Mouse (Mus musculus) monocyte, adult 5-6 weeks (primary cell): ENCODE results near the gene Olfr370. TPM values are rescaled to one million over a fixed set of nuclear protein-coding genes. Genes with fewer than 3 reads are reported as not detected.

Experiments used
- ATAC-seq: fragments of 153-309, 156-312 bp; replicated peaks from 2 replicates; pipeline ENCODE4 v1.8.0; 2017; ENCODE audit warnings: mild to moderate bottlenecking; ENCODE audit not compliant: low TSS enrichment, insufficient number of reproducible peaks, severe bottlenecking, poor library complexity, low FRiP score
- total RNA-seq: library from RNA; stranded (forward); fragments of 200-1000, 200-491, 200-594 nt; gene quantifications from 3 replicates; pipeline ENCODE4 v1.2.3, GENCODE M21; 2017

Olfr370 gene
- total RNA-seq, 1 experiment from 2014 or later, result not detected

DNA sequence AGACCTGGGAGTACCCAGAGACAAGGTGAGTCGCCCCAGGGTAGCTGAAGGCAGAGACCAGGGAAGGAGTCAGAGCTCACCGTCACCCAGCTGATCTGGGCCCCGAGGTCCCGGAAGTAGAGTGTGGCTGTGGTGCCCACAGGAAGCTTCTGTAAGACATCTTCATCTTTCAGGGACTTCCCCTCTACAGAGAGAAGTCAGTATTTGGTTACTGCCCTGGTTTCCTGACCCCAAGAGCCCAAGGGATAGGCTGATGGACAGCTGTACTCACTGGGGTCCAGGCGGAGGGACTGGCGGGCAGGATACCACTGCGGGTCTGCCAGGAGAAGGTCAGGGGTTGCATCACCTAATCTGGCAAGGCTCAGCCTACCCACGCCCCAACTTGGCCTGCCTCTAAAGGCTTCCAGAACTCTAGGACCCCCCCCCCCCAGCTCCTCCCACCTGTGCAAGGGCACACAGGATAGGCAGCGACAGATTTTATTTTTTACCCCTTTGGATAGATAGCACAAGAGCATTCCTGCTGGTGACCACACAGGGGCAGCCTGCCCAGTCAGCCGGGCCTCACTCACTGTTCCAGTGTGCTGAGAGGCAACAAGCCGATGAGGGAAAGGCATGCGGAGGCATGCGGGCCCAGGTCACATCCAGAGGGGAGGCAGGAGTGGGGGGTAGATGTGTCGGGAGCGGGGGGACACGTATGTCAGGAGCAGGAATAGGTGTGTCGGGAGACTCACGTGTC, 37.7 kb downstream of the Olfr370 start:
- peak; percentile 79 for ATAC-seq

DNA sequence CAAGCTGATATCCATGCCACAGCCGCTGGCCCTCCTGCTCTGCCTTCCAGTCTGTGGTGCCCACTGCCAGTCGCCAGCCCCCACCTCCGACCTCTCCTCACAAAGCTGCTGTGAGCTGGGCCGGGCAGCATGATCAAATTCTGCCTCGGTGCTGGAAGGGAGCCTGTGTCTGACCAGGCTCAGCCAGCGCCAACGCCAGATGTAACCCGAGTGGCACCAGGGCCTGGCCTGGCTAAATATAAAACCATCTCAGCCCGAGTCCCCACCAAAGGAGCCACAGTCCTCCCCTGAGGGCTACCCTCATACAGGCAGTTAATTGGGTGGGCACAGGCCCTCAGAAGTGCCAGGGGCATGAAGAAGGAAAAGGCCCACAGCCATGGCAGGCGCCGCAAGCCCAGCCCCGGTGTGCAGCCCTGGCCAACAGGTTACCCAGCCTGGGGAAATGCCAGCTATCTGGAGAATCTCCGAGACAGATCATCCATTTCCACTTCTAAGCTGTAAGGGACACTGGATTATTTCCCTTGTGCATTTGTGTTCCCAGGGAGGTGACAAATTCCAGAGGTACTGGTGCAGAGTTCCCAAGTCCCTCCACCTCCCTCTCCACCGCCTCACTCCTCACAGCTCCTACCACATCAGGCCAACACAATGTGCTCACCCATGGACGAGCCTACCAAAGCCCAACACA, 39.2 kb downstream of the Olfr370 start:
- ATAC-seq, result no peak

DNA sequence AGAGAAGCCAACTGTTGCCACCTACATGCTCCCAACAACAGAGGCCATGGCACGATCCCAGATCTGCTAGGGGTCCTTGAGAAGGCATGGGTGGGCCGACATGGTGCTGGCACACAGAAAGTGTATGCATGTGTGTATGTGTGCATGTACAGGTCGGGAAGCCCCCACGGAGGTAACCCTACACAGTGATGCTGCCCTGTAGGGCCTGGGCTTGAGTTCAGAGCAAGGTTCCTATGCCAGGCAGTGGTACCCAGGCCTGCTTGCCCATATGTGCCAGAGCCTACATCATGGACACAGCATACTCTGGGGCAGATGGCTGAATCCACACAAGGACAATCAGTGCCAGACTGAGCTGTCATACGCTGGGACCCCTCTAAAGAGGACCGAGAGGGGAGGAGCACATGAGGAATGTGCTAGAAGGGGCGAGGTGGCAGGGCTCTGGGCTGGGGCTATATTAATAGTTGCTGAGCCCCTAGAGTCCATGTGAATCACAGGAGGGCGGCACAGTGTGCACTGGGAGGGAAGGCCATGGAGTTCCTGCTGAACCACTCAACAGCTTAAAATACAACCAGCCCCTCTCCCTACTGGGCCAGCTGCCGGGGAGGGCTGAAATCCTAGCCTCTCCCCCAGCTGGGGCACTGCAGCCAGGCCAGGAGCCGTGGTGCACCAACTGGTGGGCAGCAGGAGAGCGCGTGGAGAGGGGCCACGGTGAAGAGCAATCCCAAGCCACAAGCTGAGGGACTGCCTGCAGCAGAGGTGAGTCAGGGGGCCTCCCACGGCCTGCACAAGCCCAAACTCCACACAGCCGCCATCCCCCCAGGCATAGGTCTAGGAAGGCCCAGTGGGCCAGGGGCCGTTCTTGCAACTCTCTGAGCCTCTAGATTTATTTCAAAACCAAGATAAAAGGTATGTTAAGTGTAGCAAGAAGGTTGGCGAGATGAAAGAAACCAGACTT, 40.3 kb downstream of the Olfr370 start:
- ATAC-seq, result no peak

DNA sequence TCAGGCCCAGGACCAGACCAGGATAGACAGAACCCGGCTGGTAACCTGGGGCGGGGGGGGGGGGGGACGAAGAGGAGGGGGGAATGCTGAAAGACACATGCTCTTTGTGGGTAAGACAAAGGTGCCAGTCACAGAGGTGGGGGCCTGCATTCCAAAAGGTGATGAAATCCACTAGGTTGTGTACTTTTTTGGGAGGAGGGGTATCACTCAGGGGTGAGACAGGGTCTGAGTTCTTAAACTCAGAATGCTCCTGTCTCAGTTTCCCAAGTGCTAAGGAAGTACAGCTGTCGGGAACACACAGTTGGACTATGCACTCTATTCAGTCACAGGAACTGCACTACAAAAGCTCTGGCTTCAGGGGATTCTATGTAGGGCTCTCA, 40.9 kb downstream of the Olfr370 start:
- ATAC-seq, result no peak

DNA sequence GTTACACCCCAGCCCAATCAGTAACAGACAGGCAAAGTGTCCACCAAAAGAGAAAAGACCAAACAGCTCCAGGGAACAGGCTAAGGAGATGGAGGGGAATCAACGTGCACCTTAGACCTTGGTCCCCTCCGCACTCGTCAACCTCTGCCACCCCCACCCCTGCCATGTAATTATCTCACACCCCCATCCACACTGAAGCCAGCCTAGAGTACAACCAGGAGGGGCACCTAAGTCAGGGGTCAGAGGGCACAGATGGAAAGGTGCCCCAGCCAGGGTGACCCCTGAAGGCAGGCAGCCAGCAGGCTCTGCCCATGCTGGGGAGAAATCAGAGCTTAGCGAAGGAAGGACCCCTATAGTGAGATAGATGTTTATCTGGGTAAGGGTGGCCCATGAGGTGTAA, 41.3 kb downstream of the Olfr370 start:
- no peak for ATAC-seq

DNA sequence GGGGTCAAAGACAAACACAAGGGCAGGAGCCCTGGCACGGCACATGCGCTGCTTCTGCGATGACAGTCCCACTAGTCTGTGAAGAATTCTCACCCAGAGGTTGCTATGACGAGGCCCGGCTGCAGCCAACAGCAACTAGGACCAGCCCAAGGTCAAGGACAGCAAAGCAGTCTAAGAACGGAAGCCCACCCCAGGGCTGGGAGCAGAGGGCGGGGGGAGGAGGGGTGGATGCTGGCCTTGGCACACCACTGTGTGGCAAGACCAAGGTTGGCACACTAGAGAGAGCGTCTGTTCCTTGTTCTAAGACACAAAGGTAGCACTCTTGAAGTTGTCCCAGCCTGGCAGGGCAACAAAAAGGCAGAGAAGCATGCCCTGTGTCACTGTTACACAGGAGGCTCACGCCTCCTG, 41.8 kb downstream of the Olfr370 start:
- no peak for ATAC-seq

DNA sequence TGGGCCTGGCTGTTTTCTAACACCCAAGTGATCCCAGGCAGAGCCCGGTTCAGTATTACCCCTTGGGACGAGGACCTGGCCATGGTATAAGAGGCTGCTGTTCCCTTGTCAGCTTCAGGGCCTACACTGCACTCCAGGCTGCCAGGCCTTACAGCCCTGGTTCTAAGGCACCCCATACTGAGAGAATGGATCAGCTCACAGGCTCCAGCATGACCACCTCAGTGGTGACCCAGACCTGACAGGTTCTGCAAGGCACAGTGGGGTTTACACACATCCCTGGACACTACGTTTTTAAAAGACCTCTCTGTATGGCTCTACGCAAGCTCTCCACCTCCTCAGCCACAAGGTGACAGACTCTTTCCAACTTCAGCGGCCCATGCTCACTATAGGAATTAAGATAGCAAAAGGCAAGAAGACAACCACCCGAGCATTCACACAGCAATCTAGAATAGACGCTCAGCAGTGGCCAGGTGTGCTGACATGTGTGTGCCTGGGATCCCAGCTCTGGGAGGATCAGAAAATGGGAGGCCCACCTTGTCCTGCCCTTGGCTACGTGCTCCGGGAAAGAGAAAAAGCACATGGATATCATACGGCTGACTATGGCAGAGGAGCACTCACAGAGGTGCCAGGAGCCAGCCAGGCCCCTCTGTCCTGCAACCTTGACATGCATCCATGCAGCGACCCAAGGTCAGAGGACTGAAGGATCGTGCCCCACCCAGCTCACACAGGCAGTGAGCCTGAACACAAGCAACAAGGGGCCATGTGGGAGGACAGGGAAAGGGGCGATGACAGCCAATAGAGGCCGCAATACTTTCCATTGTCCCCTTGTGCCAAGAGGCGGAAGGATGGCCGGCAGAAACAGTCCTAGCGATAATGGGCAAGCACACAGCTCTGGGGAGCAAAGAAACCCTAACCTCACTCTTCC, 42.8 kb downstream of the Olfr370 start:
- ATAC-seq, result no peak

DNA sequence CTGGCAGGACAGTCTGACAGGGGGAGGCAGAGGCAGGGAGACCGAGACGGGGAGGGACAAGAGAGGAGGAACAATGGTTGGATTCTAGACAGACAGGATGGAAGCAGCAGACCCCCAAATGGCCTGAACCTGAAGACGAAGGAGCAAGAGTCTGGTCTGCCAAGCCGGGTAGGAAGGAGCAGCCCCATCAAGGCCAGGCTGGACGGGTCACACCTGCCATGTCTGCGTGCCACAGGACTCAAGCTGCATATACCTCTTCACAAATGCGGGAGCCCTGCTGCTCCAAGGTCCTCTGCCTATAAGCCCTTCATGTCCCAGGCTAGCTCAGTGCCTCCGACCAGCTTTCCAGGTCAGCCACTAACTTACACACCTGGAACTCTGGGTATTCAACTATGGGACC, 44.1 kb downstream of the Olfr370 start:
- ATAC-seq, result no peak

DNA sequence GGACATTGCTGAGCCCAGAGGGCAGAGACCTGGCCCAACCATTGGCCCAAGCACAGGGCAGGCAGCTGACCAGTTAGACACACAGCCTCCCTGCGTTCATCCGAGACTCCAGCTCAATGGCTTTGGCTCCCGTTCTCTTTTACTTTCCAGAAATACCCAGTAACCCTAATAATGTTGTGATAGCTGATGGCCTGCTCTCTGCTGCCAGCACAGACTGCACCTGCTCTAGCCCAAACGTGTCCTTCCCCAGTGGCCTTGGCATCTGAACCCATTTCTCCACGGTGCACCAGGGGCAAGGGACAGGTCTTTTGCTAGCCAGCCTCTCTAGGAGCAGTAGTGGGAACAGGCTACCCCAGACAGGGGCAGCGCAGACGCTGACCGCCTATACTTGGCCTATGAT, 45.2 kb downstream of the Olfr370 start:
- no peak for ATAC-seq

DNA sequence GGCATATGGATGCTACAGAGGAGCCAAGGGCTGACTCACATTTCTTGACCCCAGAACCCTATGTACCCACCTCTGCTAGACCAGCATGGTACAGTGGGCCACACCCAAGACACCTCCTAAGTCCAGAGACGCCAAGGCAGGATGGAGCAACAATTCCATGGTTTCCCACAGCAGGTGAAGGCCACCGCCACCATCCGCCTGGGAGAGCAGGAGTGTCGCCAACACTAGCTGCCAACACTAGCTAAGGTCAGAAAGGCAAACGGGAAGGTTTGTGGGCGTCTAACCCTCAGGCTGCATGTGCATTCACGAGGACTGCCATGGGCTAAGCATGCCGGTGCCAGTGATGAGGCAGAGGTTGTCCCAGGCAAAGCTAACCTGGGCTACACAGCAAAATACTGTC, 46.6 kb downstream of the Olfr370 start:
- no peak for ATAC-seq

DNA sequence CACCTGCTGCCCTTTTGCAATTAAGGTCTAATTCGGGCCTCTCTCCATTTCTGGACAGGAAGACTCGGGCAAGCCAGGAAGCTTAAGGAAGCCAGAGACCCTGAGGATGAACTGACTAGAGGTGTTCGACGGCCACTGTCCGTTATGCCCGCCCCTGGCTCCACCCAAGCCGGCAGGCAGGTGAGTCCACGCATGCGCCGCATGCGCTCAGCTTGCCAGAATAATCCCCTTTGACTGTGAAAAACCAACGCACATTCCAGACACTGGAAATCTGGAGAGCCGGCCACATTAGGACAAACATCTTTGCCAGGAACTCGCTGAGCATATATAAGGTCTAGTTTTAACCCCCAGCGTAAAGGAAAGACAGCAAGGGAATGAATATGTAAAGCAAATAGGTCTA, 47.7 kb downstream of the Olfr370 start:
- ATAC-seq, result no peak

DNA sequence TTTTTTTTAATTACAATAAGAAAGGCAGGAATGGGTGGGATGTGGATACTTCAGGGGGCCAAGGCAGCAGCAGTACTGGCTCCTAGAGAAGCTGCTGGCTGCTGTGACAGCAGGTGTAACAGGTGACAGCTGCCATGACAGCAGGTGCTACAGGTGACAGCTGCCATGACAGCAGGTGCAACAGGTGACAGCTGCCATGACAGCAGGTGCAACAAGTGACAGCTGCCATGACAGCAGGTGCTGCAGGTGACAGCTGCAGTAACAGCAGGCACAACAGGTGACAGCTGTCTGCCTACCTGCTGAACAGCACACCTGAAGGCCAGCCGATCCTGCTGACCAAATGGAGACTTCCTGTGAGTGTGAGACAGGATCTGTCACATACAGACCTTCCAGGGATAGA, 49.2 kb downstream of the Olfr370 start:
- no peak for ATAC-seq

DNA sequence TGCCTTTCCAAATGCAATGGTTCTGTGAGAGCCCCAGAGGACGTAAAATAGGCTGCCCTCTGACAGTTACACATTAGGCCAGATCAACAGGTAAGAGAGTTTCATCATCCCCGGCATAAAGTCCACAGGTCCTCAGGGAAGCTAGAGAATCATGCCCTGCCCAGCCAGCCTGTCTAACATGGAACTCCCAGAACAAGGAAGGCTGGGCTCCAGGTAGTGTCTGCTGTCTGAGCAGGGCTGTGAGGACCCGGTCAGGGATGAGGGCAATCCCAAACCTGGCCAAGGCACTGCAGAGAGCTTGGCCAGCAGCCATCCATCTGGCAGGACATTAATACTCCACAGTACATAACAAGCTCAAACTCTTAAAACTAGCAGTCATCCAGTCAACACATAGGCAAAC, 49.8 kb downstream of the Olfr370 start:
- ATAC-seq, result no peak

DNA sequence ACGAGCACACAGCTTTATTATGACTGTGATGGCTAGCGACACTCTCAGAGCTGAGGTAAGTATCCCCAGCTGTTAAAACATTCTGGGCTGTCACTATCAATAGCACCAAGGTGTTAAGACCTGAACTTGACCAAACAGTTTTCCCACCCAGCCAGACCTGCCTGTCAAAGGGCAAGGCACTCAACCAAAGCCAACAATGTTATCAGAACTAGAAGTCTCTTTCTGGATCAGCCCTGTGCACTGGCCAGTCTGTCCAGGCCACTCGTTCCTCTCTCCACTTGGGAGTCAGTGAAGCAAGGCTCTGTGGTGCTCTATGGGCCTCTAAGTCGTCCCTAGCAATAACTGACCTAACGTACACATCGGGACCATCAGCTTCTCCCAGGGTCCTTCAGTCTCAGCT, 52.1 kb downstream of the Olfr370 start:
- no peak for ATAC-seq

DNA sequence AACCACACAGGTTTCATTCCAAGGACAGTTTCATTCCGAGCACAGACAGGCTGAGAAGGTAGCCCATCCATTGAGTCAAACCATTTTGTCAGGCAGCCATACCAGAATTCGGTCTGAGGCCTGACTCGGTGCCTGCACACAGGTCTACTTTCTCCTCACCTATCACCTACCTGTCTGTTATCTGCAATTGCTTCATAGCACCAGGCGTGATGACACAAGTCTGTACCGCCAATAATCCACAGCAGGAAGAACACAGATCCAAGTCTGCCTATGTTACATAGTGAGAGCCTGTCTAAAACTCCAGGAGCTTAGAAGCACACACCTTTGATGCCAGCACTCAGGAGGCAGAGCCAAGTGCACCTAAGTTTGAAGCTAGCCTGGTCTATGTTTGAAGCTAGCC, 53.3 kb downstream of the Olfr370 start:
- ATAC-seq, result no peak

DNA sequence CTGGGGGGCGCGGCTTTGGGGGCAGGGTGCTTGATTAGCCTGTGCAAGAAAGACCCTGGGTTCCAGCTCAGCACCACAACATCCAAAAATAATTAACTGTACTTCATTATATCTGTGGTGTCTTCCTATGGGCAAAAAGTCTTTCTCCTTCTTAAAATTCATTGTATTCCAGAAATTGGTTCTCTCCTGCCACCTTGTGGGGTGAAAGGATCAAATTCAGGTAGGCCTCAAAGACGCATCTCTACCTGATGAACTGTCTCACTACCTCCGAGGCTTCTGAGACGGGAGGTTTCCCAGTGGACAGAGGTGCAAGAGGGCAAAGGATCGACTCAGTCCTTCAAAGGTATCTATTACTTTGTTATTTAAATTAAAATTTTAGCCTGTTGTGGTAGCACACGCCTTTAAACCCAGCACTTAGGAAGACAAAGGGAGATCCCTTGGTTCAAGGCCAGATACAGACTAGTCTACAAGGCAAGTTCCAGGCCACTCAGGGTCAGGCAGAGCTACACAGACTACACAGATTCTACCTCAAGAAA, 55.0 kb downstream of the Olfr370 start:
- ATAC-seq, result no peak

DNA sequence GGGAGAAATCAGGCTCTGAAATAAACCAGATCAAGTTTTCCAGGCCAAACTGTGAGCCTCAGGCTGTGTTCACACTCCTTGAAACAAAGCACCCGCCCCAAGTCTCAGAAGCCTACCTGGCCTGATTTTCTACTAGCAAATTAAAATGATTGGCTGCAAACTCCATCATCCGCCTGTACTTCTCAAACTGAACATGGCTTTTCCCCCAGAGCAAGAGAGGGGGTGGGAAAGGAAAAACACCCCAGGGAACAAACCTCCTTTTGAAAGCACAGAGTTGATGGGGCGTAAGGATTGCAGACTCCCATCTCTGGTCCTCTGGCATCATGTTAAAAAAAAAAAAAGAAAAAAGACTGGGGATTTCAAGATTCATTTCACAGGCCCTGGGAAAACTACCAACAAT, 57.1 kb downstream of the Olfr370 start:
- ATAC-seq, result no peak
